Mouse (Mus musculus): ENCODE measurements around the gene Ttc30b.

GRCm38 (mm10) chr2:75907142-75907541 lies 31.2 kb downstream of the Ttc30b start:
- TF ChIP-seq CTCF (IDR thresholded peaks at IDR 0.05; ENCODE audit: low read depth, low read length) (no peak), POLR2A (IDR thresholded peaks at IDR 0.05; ENCODE audit: extremely low read depth, insufficient read depth, low read length) (no peak)
